Mouse (Mus musculus) cerebellum, adult 9-10 months (tissue): ENCODE measurements around the gene Anapc10.
"Not testable (repeated sequence)": the region's sequence is repeated elsewhere in the genome, so short reads cannot be mapped to it uniquely, and the experiment has no call there.

Experiments
- DNase-seq: peaks from one replicate; pipeline ENCODE4 v3.0.0; 2022

The Anapc10 gene

GRCm38 (mm10) chr8:79711064-79711961 lies at the start of gene Anapc10, which contains the start of gene Abce1:
Anapc10 (plus strand) TSS chr8:79711820.
Abce1 (minus strand) TSS chr8:79711740.
- peak; percentile 97 for DNase-seq

- no peak for DNase-seq
Observed at GRCm38 (mm10) chr8:79676461-79676860, 35.2 kb upstream of the Anapc10 start.

GRCm38 (mm10) chr8:79679005-79679404 lies 32.6 kb upstream of the Anapc10 start:
- DNase-seq: no peak

GRCm38 (mm10) chr8:79680083-79680482 lies 31.5 kb upstream of the Anapc10 start:
- not testable (repeated sequence) for DNase-seq

- peak; percentile 7 for DNase-seq
Observed at GRCm38 (mm10) chr8:79680555-79680954, 31.1 kb upstream of the Anapc10 start.

- no peak for DNase-seq
Observed at GRCm38 (mm10) chr8:79680965-79681364, 30.7 kb upstream of the Anapc10 start.

- DNase-seq: not testable (repeated sequence)
Observed at GRCm38 (mm10) chr8:79685927-79686326, 25.7 kb upstream of the Anapc10 start.

- no peak for DNase-seq
Observed at GRCm38 (mm10) chr8:79692531-79692930, 19.1 kb upstream of the Anapc10 start.

- DNase-seq: no peak
Observed at GRCm38 (mm10) chr8:79706687-79707086, 4.9 kb upstream of the Anapc10 start.

GRCm38 (mm10) chr8:79712676-79713075 lies 1.1 kb downstream of the Anapc10 start:
- no peak for DNase-seq

- no peak for DNase-seq
Observed at GRCm38 (mm10) chr8:79721537-79721936, 9.9 kb downstream of the Anapc10 start.

- DNase-seq: no peak
Observed at GRCm38 (mm10) chr8:79723308-79723707, 11.7 kb downstream of the Anapc10 start.

GRCm38 (mm10) chr8:79724589-79724988 lies 13.0 kb downstream of the Anapc10 start:
- DNase-seq: no peak

- no peak for DNase-seq
Observed at GRCm38 (mm10) chr8:79727900-79728299, 16.3 kb downstream of the Anapc10 start.

GRCm38 (mm10) chr8:79734304-79734703 lies 22.7 kb downstream of the Anapc10 start:
- peak; percentile 68 for DNase-seq

- DNase-seq: no peak
Observed at GRCm38 (mm10) chr8:79748171-79748570, 36.6 kb downstream of the Anapc10 start.

- no peak for DNase-seq
Observed at GRCm38 (mm10) chr8:79748591-79748990, 37.0 kb downstream of the Anapc10 start.

- DNase-seq: peak; percentile 20
Observed at GRCm38 (mm10) chr8:79750305-79750704, 38.7 kb downstream of the Anapc10 start.

- DNase-seq: not testable (repeated sequence)
Observed at GRCm38 (mm10) chr8:79794873-79795272, 83.3 kb downstream of the Anapc10 start.

GRCm38 (mm10) chr8:79796690-79797089 lies 85.1 kb downstream of the Anapc10 start:
- DNase-seq: no peak

GRCm38 (mm10) chr8:79804499-79804898 lies 92.9 kb downstream of the Anapc10 start:
- DNase-seq: no peak

- DNase-seq: no peak
Observed at GRCm38 (mm10) chr8:79806971-79807370, 95.4 kb downstream of the Anapc10 start.

GRCm38 (mm10) chr8:79826534-79826933 lies 114.9 kb downstream of the Anapc10 start:
- no peak for DNase-seq
